Mouse (Mus musculus) T-cell, adult 2 months (primary cell): Measurements from ENCODE around the gene Rgl2.
A peak's percentile ranks its signal among the peaks of the same experiment; 100 is the strongest.

Experiments used
- DNase-seq: peaks from one replicate; pipeline ENCODE4 v3.0.0; 2022; ENCODE audit warnings: low spot score

Gene Rgl2

DNA sequence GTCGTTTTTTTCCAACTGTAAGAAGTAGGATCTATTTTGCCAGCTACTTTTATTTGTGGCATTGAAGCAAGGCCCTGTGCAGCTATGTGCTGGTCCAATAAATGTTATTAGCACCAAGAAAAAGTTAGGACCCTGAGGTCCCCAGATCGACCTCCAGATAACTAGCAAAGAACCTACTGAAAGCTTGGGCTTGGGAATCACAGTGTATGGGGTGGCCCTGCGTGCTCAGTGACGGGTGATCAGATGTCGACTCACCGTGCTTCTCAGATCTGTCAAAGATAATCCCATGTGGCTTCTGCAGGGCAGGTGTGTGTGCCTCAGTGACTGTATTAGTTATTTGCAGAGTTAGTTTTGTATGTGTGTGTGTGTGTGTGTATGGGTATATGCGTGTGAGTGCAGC is 8.0 kb upstream of the Rgl2 start:
- DNase-seq: no peak

DNA sequence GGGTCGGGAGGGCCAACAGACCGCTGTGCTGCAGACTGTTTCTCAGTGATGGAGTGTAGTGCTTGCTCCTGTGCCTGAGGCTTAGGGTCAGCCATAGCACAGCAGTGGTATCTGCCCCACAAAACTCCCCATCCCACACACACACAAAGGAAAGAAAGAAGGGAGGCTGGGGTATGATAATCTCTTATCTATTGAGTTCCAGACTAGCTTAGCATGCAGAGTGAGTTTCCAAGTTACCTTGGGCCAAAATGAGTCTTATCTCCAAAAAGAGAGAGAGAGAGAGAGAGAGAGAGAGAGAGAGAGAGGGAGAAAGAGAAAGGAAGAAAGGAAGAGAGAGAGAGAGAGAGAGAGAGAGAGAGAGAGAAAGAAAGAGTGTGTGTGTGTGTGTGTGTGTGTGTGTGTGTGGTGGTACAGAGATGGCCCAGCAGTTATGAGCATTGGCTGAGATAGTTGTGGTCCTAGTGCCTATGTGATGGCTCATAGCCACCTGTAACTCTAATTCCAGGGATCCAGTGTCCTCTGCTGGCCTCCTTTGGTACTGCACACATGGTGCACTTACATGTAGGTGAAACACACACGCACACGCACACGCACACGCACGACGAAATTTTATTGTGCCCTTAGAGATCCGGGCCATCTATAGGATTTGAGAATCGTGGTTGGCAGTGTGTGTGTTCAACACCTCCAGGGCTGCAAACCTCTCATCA is 4.6 kb upstream of the Rgl2 start:
- peak; percentile 73 for DNase-seq

DNA sequence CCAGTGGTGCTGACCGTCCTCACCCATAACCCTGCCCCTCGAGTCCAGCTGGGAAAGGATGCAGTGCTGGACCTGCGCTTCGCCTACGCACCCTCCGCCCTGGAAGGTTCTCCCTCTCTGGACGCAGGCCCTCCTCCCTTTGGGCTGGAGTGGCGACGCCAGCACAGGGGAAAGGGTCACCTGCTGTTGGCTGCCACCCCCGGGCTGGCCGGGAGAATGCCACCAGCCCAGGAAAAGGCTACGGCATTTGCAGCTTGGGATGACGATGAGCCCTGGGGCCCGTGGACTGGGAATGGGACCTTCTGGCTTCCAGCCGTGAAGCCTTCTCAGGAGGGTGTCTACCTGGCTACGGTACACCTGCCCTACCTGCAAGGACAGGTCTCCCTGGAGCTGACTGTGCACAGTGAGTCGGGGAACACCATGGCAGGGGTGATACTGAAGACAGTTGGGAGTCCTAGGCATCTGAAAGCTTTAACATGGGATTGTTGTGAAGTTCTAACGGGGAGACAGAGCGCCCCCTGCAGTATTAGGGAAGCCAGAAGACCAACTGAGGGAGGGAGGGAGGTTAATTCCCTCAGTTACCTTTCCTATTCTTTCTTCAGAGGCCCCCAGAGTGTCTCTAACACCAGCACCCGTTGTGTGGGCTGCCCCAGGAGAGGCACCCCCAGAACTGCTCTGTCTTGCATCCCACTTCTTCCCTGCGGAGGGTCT is 3.8 kb upstream of the Rgl2 start:
- DNase-seq: no peak

DNA sequence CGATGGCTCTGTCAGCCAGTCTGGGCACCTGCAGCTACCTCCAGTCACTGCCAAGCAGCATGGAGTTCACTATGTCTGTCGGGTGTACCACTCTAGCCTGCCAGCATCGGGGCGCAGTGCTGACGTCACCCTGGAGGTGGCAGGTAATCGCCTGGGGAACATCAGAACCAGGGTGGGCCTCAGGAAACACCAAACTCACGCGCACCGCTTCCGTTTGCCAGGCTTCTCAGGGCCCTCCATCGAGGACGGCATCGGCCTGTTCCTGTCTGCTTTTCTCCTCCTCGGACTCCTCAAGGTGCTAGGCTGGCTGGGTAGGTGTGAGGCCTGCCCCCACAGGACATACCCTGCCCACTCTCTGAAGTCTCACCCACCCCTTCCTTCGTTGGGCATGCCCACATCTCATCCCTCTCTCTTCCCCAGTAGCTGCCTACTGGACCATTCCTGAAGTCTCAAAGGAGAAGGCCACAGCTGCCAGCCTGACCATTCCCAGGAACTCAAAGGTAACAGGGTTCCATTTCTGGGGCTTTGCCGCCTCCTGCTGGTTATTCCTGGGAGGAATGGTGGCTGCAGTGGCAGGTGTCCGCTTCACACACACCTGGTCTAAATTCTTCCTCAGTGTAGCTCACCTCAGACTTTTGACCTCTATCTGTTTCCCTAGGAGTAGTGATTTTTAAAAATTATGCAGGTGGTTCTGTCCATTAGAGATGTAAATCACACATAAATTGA is 3.0 kb upstream of the Rgl2 start:
- no peak for DNase-seq

DNA sequence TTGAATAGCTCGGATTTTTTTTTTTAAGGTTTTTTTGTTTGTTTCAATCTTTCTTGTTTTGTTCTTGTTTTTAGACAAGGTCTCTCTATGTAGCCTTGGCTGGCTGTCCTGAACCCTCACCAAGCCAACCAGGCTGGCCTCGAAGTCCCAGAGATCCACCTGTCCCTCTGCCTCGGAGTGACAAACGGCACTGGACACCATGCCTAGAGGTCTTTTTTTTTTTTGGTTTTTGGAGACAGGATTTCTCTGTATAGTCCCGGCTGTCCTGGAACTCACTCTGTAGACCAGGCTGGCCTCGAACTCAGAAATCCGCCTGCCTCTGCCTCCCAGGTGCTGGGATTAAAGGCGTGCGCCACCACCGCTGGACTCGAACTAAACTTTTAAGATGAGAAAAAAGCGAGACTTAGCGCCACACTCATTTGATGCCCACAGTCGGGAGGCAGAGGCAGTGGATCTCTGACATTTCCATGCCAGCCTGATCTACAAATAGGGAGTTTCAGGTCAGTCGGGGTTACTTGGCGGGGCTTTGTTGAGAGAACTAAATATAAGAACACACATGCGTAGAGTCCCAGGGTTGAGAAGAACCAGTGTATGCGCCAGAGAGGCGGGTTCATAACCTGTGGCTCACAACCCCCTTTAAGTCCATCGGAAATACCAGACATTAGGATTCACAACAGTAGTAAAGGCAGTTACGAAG is 944 bp upstream of the Rgl2 start:
- no peak for DNase-seq

DNA sequence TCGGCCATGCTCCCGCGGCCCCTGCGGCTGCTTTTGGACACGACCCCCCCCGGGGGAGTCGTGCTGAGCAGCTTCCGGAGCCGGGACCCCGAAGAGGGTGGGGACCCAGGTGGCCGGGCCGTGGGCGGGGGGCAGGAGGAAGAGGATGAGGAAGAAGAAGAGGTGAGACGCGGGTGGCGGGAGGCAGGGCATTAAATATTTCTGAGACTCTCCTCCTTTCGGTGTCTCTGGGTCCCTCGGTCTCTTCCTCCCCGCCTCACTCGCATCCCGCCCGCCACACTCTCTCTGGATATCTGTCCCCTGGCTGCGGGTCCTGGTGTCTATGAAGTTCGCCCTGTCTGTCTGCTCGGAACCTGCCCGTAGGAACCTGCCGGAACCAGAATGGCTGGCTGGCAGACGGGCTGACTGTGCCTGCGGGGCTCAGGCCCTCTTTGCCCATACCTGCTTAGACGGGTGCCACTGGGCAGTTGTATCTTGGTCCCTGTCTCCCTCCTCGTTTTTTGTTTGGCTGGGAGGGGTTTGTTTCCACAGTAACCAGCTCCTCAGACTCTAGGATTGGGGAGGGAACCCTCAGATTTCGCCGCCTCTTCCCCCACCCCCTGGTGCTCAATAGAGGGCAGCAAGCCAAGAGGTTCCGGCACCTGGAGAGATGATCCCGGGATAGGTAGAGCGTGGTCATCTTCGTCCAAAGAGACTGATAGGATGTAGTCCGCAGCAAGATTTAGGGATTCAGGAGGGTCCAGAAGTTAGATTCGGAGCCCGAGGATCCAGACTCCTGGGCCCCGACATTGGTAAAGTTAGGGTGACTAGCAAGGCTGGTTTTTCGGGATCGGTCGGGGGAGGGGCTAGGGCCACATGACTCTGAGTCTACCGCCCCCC is 1.2 kb downstream of the Rgl2 start:
- DNase-seq: peak; percentile 57

DNA sequence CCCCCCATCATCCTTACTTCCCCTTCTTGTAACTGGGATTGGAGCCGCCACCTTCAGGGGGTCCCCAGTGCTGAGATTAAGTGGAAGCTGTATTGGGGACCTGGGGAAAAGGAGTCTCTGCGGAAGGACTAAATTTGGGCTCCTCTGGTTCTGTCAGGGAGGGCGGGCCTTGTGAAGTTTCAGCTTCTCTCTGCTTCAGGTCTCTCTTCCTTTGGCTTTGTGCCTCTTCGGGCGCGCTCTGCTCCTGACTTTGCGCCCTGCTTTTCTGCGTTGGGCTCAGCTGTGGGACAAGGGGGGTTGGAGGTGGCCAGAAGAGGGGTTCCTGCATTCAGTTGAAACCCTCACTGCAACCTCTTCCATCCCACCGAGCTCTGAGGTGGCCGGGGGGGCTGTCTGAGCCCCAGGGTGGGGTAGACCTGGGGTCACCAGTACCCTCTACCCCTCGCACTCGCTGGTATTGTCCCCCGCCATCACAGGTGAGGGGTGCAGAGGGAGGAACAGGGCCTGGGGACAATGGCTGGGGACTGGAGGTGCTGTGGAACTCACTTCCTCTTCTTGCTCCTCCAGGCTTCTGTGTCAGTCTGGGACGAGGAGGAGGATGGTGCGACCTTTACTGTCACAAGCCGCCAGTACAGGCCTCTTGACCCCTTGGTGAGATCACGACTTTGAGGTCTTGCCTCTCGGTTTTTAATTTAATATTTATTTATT is 2.0 kb downstream of the Rgl2 start:
- peak; percentile 46 for DNase-seq

DNA sequence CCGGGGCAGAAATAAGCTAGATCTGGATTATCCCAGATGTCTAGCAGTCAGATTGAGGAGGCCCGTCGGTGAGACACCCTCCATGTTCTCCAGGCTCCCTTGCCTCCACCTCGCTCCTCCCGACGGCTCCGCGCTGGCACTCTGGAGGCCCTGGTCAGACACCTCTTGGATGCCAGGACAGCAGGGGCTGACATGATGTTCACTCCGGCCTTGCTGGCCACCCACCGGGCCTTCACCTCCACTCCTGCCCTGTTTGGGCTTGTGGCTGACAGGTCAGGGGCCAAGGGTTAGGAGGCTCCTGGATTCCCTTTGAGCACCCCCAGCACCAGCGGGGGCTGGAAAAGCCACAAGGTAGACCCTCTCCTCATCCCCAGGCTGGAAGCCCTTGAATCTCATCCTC is 2.6 kb downstream of the Rgl2 start:
- DNase-seq: no peak

DNA sequence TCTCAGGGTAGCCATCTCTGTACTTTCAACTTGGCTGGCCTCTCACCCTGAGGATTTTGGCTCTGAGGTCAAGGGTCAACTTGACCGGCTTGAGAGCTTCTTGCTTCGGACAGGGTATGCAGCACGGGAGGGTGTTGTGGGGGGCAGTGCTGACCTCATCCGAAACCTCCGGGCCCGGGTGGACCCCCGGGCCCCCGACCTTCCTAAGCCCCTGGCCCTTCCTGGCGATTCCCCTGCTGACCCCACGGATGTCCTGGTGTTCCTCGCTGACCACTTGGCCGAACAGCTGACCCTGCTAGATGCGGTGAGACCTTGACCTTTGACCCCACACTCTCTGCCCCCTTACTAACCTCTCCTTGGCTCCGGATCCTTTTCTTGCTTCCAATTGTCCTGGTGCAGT is 3.1 kb downstream of the Rgl2 start:
- DNase-seq: no peak

DNA sequence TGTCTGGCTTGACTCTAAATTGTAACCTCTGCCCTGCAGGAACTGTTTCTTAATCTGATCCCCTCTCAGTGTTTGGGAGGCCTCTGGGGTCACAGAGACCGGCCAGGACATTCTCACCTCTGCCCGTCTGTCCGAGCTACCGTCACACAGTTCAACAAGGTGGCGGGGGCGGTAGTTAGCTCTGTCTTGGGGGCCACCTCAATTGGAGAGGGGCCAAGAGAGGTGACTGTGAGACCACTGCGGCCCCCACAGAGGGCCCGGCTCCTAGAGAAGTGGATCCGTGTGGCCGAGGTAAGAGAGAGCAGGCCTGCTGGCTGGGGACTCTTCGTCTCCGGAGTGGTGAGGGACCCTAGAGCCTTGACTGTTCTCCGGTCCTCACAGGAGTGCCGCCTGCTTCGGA is 3.6 kb downstream of the Rgl2 start:
- no peak for DNase-seq

DNA sequence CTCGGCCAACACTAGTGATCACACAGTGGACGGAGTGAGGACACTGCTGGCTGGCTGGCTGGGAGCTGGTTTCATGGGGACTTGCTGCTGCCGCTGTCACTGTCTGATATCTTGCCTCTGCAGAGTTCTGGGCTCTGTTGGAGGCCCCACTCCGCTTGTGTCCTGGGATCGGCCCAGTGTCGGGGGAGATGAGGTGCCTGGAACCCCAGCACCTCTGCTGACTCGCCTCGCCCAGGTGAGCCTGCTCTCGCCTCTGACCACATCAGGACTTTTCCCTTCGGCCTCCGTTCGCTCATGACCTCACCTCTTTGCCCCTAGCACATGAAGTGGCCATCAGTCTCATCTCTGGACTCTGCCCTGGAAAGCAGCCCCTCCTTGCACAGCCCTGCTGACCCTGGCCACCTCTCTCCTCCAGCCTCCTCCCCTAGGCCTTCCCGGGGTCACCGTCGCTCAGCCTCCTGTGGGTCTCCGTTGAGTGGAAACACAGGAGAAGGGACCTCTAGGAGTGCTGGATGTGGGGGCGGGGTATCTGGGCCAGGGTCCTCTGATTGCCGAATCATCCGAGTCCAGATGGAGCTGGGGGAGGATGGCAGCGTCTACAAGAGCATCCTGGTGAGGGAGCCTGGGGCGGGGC is 6.2 kb downstream of the Rgl2 start:
- no peak for DNase-seq

DNA sequence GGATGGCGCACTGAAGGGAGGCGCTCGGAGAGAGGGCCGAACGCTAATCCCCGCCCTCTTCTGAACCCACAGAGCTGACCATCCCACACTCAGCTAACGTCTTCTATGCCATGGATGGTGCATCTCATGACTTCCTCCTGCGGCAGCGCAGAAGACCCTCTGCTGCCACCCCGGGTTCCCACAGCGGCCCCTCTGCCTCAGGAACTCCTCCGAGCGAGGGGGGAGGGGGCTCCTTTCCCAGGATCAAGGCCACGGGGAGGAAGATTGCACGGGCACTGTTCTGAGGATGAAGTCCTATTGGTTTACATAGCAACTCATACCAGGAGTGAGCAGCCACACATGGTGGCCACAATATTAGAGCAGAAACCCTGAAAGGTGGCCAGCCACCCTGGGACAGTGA is 7.7 kb downstream of the Rgl2 start:
- DNase-seq: no peak

DNA sequence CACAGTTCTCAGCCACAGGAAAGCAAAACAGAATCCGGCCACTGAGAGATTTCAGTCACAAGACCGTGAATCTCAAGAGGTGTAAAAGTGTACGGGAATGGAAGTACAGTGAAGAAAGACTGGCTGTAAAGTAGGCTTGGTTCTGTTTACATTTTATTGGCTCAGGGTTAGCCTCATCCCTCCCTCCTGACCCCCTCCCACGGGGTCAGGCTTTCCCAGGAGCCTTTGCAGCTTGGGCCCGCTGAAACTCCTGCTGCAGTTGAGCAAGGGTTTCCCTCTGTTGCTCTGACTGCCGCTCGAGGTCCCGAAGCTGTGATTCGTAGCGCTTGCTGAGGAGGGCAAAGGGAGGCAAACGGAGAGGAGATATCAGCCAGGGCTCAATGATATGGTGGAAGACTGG is 9.4 kb downstream of the Rgl2 start:
- DNase-seq: no peak

DNA sequence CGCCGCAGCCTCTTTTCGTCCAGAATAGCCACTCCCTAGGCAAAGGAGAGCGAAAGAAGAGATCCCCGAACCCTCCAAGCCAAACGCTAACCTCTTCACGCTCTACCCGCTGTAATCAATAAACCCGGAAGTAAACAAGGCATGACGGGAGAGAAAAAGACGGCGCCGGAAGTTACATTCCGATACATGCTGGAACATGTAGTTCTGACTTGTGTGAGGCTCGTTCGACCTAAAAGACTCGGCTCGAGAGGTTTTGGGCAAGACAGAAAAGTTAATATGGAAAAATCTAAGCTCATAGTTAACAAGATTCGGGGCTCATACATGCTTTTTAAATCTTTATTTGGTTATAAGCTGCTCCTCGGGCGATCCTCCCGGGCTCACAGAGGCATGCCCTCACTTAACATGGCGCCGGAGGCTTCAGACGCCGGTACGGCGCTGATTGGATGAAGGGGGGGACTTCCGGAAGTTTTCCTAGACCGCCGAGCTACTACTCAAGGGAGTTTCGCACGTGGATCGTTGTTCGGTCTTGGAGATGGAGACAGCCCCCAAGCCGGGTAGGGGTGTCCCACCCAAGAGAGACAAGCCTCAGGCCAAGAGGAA is 11.0 kb downstream of the Rgl2 start, which contains the start of the genes Pfdn6 and Wdr46:
Gene Pfdn6, minus strand, starts transcription at position 138 of the 600 bp plus-strand sequence.
Gene Wdr46, plus strand, starts transcription at position 455 of the 600 bp plus-strand sequence.
- DNase-seq: peak; percentile 84

DNA sequence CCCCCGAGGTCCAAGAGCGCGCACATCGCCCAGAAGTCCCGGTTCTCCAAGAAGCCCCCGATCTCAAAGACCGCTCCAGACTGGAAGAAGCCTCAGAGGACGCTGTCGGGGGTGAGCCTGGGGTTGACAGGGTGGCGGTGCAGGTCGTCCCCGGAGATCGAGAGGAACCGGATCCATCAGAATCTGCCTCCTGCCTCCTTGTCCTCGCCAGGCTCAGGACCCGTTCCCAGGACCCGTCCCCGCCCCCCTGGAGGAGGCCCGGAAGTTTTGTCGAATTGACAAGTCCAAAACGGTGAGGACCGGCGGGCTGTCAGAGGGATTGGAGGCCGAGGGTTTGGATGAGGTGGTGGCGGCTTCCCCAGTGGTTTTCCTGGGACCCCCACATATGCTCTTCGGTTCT is 11.6 kb downstream of the Rgl2 start:
- DNase-seq: no peak

DNA sequence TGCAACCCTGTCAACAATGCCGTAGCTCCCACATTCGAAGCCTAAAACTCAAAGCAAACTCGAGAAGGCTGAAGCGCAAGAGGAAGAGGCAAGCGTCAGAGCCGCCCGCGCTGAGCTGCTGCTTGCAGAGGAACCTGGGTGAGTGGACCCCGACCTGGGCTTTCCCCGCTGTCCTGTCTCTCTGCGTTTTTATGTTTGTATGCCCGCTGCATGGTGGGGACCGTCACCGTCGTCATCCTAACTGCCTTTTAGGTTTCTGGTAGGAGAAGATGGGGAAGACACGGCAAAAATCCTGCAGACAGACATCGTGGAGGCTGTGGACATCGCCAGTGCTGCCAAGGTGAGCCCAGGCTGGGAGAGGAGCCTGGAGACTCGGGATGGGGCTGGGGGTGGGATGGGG is 12.0 kb downstream of the Rgl2 start:
- no peak for DNase-seq

DNA sequence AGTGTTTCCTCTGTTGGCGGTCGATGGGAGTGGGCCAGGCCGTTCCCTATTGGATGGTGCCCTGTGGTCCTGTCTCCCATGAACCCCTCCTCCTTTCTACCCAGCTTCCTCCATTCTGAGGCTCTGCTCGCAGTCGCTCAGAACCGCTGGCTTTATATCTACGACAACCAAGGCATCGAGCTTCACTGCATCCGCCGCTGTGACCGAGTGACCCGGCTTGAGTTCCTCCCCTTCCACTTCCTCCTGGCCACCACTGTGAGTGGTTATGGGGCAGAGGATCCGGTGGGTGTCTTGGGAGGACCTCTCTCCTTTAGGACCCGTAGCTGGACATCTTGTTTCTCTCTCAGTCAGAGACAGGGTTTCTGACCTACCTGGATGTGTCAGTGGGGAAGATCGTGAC is 14.1 kb downstream of the Rgl2 start:
- DNase-seq: no peak

DNA sequence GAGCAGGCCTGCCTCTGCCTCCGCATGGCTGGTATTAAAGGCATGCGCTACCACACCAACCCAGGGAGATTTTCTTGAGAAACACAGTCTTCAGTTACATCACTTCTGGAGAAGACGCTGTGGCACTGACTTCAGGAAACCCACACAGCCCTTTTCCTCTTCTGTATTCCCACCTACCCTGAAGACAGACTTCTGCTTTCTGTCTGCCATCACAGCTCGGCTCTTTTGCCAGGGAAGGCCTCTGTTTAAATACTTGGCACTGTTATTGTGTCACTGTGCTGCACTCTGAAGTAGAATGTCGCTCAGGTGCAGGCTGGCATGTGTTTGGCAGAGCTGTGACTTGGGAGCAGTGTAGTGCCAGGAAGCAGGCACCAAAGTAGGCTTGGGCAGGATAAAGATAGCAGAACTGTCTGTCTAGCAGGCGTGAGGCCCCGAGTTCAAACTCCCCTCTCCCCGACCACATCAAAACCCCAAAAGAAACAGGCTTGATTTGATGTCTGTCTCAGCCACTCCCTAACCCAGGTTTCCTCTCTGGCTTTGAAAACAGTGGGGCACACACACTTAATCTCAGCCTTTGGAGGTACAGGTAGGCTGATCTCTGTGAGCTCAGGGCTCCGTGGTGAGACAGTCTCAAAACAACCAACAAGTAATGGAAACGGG is 18.2 kb downstream of the Rgl2 start:
- peak; percentile 77 for DNase-seq
